Mouse (Mus musculus) lung, adult 2 months (tissue): ENCODE data around the gene Trip11.

Experiments used
- CTCF ChIP-seq: fragments of 200-500 bp; IDR thresholded peaks from 2 replicates; pipeline ENCODE4 v1.5.1; 2011; ENCODE audit warnings: mild to moderate bottlenecking, low read length, control low read depth; ENCODE audit not compliant: insufficient read depth
- POLR2A ChIP-seq: fragments of 200-500 bp; IDR thresholded peaks from 2 replicates; pipeline ENCODE4 v1.6.1; 2011; ENCODE audit warnings: low read depth, mild to moderate bottlenecking, control low read depth, low read length, borderline replicate concordance; ENCODE audit errors: extremely low read depth

- TF ChIP-seq POLR2A (no peak), CTCF (no peak)
Observed at GRCm38 (mm10) chr12:101802445-101802844, 110.6 kb downstream of the Trip11 start.
